Mouse (Mus musculus): ENCODE measurements around the gene Sh3glb1. TPM values are rescaled to one million over a fixed set of nuclear protein-coding genes. Genes with fewer than 3 reads are reported as not detected.

Gene Sh3glb1
- total RNA-seq, 2 experiments from 2014 or later, result 60.2 to 64.9 TPM

DNA sequence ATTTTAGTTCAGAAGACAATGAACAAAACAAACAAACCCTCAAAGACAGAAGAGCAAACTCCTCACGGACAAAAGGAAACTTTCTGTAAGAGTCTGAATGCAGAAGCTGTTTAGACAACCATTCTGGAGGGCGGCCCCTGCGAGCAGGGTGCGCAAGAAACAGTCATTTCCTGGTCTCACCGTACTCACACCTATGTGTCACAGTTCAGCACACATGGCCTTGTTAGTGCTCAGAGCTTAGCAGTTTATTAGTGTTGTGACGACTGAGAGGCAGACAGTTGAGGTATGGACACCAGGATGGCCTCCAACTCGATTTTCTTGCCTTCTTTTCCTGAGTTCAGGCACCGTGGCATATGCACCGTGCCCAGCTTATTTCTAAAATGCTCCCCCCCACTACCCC, 4.2 kb downstream of the Sh3glb1 start:
- DNase-seq (ENCODE audit: extremely low spot score in 1 of 2, low spot score in 1 of 2), result no peak

DNA sequence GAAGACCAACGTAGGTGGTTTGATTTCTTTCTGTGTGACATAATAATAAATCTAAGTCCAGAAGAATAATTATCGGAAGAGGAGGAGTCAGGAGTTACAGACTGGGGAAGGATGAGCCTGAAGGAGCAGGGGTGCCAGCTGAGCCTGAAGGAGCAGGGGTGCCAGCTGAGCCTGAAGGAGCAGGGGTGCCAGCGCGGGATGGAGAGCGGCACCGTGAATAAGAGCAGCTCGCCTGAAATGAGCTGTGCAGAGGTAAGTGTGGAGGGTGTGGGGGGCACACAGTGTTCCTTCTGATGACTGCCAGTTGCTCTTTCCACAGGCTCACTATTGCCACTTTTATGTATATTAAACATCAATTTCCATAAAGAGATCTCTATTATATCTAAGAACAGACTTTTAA, 5.1 kb downstream of the Sh3glb1 start:
- no peak for DNase-seq (ENCODE audit: extremely low spot score in 1 of 2, low spot score in 1 of 2)

DNA sequence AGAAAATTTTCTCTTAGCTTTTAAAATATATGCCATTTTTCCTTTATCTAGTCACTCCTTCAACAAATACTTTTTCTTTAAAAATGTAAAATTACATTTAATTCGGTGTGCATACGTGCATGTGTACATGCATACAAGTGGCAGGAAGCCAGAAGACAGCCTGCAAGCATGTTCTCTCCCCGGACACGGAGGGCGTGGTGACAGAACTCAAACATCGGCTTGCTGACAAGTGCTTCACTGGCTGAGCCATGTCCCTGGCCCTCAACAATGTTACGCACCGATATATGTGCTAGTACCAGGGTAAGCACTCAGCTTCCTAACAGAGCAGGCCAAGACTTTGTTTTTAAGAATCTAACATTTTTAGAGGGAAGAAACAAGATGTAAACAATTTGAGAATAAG, 5.5 kb downstream of the Sh3glb1 start:
- no peak for DNase-seq (ENCODE audit: extremely low spot score in 1 of 2, low spot score in 1 of 2)

DNA sequence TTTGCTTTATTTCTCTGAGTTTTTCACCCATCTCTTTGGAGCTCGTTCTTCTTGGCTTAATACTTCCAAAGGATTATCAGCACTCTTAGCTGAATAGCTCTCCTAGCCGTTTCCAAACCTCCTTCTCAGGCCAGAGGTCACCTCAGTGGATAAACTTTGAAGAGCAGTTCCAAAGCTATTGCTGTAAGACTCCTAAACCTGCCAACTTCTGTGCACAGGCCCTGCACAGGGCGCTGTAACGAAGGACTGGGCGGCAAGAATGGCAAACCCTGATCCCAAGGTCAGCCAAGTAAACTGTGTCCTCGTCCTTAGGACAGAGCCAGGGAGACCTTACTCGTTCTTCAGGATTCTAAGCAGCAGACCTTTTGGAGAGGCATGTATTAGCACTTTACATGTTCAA, 6.0 kb downstream of the Sh3glb1 start:
- no peak for DNase-seq (ENCODE audit: extremely low spot score in 1 of 2, low spot score in 1 of 2)

DNA sequence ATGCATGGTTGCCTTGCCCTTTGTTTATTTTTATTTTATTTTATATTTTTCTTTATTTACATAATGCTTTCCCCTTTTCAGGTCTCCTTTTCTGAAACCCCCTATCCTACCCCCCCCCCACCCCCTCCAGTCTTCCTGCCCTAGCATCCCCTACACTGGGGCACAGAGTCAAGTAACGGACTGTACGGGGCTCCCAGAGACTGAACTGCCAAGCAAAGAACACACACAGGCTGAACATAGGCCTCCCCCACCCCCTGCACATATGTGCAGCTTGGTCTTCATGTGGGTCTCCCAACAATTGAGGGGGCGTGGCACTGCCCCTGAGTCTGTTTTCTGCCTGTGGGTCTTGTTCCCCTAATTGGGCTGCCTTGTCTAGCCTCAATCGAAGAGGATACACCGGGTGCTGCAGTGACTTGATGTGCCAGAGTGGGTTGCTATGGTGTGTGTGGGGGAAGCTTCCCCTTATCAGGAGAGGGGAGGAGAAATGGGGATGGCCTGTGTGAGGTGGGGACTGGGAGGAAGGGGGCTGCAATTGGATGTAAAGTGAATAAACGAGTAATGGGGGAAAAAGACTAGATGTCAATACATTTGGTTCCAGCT, 8.4 kb downstream of the Sh3glb1 start:
- DNase-seq (ENCODE audit: extremely low spot score in 1 of 2, low spot score in 1 of 2), result no peak

DNA sequence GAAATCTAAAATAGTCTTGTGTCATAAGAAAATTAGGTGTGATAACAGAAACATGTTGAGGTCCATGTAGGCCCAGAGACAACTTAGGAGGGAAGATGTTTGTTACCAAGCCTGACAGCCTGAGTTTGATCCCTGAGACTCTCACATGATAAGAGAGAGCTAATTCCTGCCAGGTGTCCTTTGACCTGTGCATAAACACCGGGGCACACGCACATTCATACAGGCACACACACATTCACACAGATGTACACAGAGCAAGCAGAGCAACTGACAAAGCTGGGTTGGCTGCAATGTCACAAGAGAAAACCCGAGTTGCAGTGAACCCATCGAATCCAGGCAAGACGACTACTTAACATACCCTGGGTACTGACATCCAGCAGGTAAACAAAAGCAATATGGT, 11.5 kb downstream of the Sh3glb1 start:
- DNase-seq (ENCODE audit: extremely low spot score in 1 of 2, low spot score in 1 of 2), result no peak

DNA sequence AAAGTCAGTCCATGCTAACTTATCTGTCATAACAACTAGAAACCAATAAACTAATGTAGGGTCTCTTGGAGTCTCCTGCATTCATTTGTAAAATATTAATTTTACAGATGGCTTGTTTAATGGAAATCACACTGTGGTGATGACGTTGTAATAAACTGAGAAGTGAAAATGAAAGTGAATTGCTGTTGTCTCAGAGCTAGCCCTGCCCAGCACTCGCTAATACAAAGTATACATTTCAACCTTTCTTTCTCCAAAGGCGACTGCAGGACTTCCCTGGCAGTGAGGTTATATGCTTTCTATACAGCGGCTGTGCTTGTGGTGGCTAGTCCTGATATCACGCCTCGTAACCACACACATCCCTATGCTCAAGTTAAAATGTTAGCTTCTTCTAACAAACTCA, 16.2 kb downstream of the Sh3glb1 start:
- DNase-seq (ENCODE audit: extremely low spot score in 1 of 2, low spot score in 1 of 2), result no peak

DNA sequence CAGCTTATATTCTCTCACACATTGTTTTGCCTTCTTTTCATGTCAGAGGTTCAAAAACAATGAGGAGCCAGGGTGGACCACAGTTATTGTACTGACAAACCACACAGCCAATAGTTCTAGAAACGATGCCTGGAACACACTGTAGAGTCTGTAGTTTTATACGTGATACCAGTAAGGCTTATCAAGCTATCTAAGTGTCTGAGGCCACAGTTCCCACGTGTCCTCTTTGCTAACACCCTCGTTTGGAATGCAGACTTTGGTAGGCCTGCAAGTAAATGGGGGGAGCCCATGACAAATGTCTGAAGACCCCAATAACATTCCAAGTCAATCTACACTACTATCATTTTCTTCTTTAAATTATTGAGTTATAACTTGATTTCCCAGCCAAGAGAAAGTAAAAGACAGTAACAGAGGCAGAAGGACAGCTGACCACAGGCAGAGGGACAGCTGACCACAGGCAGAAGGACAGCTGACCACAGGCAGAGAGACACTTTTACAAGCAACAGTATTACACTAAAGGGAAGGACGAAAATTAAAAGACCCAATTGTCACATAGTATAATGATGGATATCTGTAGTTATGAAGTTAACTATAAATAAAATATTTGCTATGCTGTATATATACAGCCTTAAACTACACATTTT, 21.2 kb downstream of the Sh3glb1 start:
- no peak for DNase-seq (ENCODE audit: extremely low spot score in 1 of 2, low spot score in 1 of 2)

DNA sequence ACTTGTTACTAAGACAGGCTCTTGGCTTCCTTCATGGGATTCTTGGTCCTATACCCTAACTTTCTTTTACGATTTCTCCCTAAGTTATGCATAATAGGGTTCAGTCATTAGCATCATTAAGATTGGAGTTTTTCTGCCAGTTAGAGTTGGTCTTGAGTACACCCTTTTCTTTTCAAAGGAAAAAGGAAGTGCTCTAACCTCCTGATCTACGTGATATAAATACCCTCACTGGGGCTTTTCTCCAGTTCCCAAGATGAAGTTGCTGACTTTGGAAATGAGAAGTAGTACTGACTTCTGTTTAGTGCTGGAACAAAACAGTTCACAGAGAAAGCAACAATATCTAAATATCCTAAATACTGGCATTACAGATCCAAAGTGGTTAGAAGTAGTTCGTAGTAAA, 22.2 kb downstream of the Sh3glb1 start:
- DNase-seq (ENCODE audit: extremely low spot score in 1 of 2, low spot score in 1 of 2), result no peak

DNA sequence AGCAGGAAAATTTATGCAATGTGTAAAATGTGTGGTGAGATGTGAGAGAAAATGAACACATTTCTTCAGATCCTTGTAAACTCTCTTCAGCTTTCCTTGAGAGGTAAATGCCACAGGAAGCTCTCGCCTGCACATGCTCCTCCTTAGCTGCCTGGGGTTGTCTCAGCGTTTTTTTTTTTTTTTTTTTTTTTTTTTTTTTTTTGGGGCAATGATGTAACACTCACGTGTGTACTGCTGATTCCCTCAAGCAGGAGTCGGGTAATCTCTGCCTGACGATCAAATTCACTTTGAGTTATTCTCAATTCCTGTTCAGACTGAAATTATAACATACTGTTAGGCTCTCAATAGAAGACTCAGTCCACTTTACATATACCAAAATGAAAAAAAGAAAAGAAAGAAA, 23.0 kb downstream of the Sh3glb1 start:
- DNase-seq (ENCODE audit: extremely low spot score in 1 of 2, low spot score in 1 of 2), result no peak

DNA sequence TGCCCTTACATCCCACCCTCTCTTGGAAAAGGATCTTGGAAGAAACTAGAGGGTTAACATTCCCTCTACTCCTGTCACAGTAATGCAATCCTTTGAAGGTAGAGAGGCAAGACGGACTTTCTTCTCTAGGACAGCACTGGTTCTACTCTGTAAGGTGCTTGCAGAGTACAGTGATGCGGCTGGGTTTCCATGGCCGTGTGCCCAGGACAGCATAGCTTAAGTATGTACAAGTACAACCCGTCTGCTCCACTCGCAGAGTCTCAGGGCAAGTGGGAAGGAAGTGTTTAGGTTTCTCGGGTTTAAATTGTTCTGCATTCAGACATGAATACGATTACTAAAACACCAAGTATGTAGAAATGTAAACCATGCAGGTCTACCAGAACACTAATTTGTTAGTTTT, 25.2 kb downstream of the Sh3glb1 start:
- DNase-seq (ENCODE audit: extremely low spot score in 1 of 2, low spot score in 1 of 2), result no peak

DNA sequence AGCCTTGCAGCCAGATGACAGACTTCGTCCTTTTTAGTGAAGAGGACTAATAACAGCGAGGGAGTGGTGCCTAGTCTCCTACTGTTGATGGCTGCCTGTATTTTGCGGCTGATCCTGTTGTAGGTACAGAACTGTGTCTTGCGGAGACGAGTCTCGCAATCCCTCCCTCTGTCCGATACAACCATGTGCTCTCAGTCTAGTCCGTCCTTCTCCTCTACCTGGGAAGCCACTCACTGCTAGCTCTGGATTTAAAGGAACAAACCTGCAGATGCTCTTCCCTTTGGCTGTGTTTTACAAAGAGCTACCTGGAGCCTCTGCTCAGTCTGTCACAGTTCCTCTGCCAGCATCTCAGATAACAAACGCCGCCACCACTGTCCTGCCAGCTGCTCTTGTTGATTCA, 26.1 kb downstream of the Sh3glb1 start:
- no peak for DNase-seq (ENCODE audit: extremely low spot score in 1 of 2, low spot score in 1 of 2)

DNA sequence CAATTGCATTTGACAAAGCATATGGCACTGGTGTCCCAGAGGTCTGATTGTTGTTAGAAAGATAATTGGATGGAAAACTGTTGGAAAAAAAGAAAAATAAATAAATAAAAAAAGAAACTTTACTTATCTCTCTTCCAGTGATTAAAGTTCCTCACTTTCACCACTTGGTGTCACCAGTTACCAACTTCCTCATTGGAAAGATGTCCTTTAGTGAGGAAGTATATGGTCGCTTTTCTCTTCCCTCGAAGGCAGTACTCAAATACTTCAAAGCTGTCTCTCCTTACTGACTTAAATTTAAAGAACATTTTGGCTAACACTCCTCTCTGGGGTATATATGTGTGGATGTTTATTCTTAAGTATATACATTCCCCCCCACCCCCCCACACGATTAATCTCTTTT, 28.1 kb downstream of the Sh3glb1 start:
- DNase-seq (ENCODE audit: extremely low spot score in 1 of 2, low spot score in 1 of 2), result no peak

DNA sequence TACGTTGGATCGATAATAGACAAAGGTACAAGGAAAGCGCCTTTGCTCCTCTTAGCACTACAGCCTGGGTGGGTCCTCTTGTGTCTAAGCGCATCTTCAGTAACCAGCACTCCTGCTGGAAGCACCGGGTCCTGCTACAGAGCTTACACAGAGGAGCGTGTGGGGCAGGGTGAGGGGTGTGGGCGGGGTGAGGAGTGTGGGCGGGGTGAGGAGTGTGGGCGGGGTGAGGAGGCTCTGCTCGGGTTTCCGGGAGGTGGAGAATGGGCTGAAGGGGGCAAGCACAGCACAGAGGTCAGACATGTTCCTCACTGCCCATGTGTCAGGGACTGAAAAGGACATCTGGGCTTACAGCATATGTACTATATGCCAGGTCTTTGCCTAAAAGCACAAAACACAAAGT, 30.9 kb downstream of the Sh3glb1 start:
- DNase-seq (ENCODE audit: extremely low spot score in 1 of 2, low spot score in 1 of 2), result no peak

DNA sequence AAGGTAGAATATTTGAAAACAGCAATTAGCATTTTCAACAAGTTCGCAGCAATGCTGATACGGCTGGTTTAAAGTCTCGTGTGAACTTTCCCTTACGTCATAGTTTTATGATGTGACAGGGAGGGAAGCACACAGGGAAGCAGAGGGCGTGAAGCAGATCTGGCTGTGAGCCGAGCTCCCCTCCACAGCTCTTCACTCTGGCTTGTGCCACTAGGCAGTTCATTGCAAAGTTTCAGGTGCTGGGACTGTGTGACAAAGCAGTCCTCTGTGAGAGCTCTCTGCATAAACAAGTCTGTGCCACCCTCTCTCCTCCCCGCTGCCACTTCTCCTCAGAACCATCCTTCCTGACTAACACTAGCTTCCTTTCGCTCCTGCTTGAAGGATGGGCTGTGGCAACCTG, 31.9 kb downstream of the Sh3glb1 start:
- DNase-seq (ENCODE audit: extremely low spot score in 1 of 2, low spot score in 1 of 2), result no peak

DNA sequence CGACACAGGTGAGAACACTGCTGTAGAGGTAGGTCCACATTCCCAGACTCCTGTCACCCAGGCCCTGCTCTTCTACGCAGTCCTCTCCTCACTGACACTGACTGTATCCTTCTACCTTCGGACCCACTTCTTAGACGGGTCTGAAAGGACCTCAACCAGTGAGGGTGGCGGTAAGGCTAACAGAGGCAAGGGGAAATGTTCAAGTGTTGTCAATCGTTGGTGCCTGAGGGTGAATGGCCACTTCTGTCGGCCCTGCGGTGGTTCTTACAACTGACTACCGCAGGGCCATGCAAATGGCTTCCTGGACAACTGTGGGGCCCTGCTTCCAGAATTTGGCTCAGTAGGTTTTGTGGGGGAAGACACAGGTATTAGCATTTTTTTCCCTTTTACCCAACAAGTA, 32.5 kb downstream of the Sh3glb1 start:
- no peak for DNase-seq (ENCODE audit: extremely low spot score in 1 of 2, low spot score in 1 of 2)

DNA sequence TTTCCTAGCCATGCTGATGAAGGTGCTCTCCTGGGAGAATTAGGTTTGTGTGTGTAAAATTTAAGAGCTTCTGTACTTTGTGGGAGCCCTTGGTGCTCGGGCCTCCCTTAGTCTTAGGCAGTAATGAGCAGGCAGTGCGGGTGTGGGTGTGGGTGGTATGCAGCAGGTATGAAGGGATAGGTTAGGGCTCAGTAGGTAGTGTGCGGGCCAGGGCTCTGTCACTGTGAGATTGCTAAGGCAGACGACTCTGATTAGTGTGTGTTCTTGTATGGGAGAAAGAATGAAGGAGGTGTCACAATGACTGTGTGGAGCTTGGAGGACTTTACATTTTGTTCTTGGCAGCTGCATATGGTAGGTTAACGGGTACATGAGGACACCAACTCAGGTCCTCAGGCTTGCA, 34.0 kb downstream of the Sh3glb1 start:
- no peak for DNase-seq (ENCODE audit: extremely low spot score in 1 of 2, low spot score in 1 of 2)

DNA sequence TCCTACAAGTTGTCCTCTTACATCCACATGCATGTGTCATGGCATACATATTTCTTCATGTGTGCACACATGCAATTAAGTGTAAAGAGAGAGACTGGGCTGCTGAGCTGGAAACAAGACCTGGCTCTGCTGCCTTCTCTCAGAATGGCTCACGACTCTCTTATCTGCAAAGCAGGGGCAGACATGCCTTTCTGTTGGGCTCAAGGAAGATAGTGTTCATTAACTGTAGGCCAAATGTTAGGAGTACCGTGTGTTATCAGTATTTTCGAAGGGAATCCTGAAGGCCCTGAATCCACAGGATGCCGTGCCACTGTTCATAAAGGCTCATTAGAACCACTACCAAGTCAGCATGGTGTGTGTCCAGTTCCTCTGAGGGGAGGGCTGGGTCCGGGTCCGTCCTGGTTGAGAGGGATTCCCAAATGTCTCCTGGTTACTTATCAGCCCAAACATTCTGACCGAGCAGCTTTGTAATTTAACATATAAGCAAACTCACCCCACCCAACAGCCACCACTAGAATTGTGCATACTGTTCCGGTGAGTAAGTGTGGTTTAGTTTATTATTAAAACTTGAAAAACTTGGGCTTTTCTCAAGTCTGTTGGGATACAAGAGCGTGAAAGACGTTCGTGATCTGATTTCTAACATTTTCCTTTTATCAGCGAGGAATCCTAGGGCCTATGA, 36.9 kb downstream of the Sh3glb1 start:
- DNase-seq (ENCODE audit: extremely low spot score in 1 of 2, low spot score in 1 of 2), result no peak

DNA sequence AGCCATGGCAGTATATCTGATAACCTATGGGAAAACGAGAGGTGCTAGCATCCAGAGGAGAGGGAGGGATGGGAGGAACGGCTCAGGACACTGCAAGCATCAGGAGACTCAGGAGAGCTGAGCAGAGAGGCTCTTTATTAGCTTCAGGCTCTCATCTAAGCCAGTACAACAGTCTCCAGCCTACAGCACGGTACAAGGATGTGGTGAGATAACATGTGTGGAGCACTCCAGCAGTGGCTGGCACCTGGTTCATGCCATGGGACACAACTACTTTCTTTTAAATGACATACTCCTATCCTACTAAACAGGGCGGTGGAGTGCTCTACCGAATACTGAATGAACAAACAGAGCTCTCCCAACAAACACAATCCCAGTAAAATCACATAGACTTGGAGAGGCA, 38.6 kb downstream of the Sh3glb1 start:
- no peak for DNase-seq (ENCODE audit: extremely low spot score in 1 of 2, low spot score in 1 of 2)

DNA sequence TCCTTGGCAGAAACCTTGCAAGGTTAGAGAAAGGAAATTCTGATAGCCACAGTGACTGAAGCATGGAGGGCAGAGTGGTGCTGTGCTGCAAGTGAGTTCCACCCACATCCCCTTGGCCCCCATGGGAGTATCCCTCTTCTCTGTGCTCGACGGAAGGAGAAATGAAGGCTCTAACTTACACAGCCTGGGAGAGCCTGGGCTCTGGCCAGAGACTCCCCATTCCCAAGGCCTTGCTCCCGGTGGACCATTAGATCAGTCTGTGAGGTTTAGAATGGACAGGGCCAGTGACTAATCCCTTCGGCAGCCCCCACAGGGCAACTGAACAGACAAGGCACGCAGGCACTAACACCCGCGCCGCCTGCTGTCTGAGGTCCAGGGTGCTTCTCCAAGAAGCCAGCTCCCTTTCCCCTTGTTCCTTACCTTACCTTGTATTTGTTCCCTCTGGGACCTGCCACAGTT, 40.4 kb downstream of the Sh3glb1 start:
- no peak for DNase-seq (ENCODE audit: extremely low spot score in 1 of 2, low spot score in 1 of 2)

DNA sequence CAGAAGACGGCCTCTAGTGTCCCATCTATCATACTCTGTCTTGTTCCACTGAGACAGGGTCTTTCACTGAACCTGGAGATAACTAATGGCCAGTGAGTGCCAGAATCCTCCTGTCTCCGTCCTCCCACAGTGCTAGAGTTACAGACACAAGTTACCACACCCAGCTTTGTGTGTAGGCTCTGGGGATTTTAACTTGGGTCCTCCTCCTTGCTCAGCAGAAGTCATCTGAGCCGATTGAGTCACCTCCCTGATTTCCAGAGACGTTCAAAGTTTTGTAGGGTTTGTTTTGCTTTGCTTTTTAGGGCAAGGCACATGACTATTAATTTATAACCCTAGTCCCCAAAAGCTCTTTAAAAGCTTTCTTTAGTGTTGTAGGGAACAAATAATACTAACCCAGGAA, 41.0 kb downstream of the Sh3glb1 start:
- DNase-seq (ENCODE audit: extremely low spot score in 1 of 2, low spot score in 1 of 2), result no peak

DNA sequence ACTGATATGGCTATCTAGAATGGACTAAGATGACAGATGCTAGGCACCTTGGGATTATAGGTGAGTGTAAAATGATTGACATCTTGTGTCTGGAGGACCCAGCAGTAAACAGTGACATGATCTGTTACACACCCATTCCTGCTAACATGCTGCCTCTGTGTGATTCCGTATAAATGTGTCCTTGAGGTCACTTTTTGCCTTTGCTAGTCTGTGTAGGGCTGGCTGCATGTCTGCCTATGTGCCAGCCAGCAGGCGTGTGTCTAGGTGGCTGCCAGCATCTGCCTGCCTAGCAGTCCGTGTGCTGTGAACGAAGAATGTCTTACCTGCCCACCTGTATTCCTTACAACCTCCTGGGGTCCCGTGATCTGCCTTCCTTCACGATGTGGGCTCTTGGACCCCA, 42.4 kb downstream of the Sh3glb1 start:
- no peak for DNase-seq (ENCODE audit: extremely low spot score in 1 of 2, low spot score in 1 of 2)
